Mouse (Mus musculus): ENCODE data around the gene Ccn5.

DNA sequence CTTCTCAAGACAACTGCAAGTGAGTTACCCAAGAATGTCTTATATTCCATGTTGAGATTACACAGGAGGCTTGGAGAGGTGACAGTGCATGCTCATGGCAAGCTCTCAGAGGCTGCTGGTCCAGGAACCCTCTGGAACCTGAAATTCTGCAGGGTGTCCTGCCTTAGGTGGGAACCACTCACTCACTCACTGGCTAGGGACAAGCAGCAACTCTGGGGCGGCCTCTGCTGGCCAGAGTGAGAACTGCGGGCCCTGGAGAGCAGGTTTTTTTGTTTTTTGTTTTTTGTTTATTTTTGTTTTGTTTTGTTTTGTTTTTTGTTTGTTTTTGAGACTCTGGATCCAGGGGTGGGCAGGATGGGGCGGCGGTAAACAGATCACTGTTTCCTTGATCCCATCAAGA lies 2.6 kb downstream of the Ccn5 start:
- TF ChIP-seq CTCF (IDR thresholded peaks at IDR 0.05; ENCODE audit: control insufficient read depth, insufficient read depth, insufficient replicate concordance, low read depth, low read length) = peak; percentile 93
- no peak for TF ChIP-seq POLR2A (IDR thresholded peaks at IDR 0.05; ENCODE audit: control insufficient read depth, low read depth, low read length)

All from testis, adult 2 months (tissue).